Mouse (Mus musculus) cerebellum, postnatal 10 days (tissue): Measurements from ENCODE around the gene Nfam1.
A peak's percentile ranks its signal among the peaks of the same experiment; 100 is the strongest.
"Not testable (repeated sequence)": the region's sequence is repeated elsewhere in the genome, so short reads cannot be mapped to it uniquely, and the experiment has no call there.

ENCODE experiments used
- DNase-seq, 2 experiments: peaks; one replicate each; pipeline ENCODE4 v3.0.0; 2021; ENCODE audit warnings: mixed read lengths in 2 of 2

The Nfam1 gene

GRCm38 (mm10) chr15:83032981-83033541 is at the start of gene Nfam1:
TSS of gene Nfam1 (minus strand) at chr15:83033306.
- DNase-seq, result peak; percentile 66 to 72

- DNase-seq, result no peak
Observed at GRCm38 (mm10) chr15:83075607-83076525, 42.8 kb upstream of the Nfam1 start.

DNA sequence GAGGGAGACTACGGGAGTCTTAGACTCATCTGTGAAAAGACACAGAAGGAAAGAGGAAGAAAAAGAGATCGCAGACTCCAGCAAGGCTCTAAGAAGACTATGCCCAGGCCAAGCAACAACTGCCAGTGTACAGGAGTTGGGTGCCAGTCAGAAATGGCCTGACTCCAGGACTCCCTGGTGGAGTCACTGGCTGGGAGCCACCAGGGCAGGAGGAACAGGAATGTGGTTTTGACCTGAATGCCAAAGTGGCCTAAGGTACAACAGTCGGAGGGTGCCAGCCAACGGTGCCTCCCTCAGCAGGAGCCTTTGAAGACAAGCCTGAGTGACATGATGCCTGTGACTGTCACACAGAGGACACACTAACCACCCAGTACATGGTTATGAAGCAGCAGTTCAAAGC is 41.1 kb upstream of the Nfam1 start:
- peak; percentile 45 to 60 for DNase-seq

DNA sequence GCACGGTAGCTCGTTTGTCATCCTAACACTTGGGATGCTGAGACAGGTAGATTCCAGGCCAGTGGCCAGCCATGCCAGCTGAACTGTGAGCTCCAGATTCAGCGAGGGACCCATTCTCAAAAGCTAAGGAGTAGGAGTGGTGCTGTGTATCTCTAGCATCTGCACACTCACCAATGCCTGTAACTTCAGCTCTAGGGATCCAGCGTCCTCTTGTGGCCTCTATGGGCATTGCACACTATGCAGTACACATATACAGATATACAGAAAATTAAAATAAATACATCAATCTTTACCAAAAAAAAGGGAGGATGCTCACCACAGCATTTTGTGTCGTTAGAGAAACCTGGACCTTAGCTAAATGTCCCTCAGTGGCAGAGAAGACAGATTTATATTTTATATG is 38.6 kb upstream of the Nfam1 start:
- DNase-seq, result no peak

DNA sequence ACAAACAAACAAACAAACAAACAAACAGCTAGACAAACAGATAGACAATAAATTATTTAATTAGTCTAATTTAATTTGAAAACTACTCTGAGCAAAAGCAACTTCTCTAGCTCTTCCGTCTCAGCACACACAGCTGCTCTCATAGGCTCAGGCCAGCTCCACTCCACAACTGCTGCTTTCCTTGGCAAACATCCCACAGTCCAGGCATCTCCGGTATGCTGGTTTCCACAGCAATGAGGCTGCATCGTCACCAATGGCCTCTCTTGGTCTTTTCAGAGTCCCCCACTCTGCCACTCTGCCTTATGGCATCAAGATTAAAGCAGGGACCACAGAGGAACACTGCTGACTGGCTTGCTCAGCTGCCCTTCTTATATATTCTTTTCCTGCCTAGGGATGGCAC is 37.8 kb upstream of the Nfam1 start:
- DNase-seq, result peak; percentile 69 to 70

GRCm38 (mm10) chr15:83068270-83068669 is 35.2 kb upstream of the Nfam1 start:
- no peak for DNase-seq

DNA sequence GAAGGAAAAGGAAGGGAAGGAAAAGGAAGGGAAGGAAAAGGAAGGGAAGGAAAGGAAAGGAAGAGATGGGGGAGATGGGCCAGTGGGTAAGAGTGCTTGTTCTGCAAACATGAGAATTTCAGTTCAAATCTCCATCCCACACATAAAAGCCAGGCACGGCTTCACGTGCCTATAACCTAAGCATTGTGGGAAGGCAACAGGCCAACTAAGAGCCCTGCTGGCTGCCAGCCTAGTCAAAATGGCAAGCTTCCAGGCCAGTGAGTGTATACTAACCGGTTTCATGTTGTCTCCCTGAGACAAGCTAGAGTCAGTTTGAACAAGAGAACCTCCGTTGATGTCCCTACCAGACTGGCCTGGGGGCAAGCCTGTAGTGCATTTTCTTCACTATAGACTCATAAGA is 32.4 kb upstream of the Nfam1 start:
- peak; percentile 91 for DNase-seq

DNA sequence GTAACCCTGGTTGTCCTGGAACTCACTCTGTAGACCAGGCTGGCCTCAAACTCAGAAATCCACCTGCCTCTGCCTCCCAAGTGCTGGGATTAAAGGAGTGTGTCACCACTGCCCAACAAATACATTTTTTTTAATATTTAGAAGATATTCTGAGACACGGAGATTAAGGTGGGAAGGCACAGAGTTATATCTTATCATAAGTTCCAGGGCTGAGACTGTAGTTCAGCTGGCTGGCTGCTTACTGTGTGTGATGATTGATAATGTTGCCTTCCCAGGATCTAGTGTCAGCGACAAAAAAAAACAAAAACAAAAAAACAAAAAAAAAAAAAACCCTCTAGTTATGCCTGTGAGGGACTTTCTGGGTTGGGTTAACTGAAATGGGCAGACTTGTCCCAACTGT is 29.5 kb upstream of the Nfam1 start:
- not testable (repeated sequence) for DNase-seq

DNA sequence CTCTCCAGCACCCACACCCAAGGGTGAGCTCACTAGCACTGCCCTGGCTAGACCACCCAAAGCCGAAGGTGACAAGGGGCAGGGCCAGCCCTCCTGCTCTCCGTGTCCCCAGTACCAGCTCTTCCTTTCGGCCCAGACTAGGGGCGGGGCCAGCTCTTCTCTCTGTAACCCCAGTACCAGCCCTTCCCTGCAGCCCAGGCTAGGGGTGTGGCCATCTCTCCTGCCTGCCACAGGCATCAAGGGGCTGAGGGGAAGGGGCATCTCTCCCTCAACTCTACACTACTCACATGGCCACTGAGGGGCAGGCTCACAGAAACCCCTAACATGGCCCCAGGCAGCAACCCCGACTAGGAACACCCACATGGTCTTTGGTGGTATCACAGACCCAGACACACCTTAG is 28.6 kb upstream of the Nfam1 start:
- DNase-seq, result no peak

- DNase-seq, result no peak
Observed at GRCm38 (mm10) chr15:83059233-83059660, 26.1 kb upstream of the Nfam1 start.

- peak in 1 of 2 experiments; percentile 60 for DNase-seq
Observed at GRCm38 (mm10) chr15:83057533-83057932, 24.4 kb upstream of the Nfam1 start.

DNA sequence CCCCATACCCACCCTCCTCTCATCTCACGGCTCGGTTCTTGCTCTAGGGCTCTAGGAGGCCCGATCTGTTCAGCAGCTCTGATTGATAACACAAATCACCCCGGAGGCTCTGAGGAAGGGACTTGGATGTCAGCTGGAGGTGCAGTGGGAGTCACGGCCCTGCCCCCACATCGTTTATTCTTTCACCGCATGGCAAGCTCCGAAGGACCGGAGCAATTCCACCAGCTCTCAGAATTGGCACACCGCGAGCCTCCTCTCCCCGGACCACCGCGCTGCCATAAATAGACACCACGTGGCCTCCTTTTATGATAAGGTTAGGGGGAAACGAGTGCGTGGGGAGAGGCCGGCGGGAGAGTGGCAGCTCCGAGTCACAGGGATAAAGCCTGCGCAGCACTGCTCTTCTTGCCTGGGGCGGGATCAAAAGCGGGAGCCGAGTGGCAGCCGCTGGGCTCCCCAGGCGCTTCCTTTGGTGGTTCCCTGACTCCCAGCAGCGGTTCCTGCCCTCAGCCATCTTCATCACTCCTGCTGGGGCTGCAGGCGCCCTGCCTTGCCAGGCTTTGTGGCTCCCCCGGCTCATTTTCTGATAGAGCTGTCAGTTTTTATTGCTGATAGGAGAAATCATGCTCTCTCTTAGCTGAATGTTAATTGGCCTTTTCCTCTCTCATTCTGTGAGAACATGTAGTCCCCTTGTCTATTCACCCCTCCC is 23.4 kb upstream of the Nfam1 start:
- DNase-seq, result peak; percentile 47 to 61

GRCm38 (mm10) chr15:83055569-83055968 is 22.5 kb upstream of the Nfam1 start:
- DNase-seq, result no peak

DNA sequence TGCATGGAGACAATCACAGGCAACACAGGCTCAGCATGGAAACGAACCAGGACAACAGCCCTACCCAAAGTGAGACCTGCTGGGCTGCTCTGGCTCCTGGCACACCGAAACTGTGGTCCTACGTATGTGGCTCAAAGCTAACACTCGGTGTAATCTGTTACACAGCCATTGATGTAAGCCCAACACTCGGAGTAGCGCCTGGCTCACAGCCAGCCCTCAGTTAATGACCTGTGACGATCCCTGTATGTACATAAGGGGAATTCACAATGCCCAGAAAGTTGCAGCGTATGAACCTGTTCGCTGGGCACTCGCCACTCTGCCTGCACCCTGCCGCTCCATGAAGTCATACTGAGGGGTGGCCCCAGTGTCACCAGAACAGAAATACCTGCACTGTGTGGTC is 20.2 kb upstream of the Nfam1 start:
- peak in 1 of 2 experiments; percentile 40 for DNase-seq

DNA sequence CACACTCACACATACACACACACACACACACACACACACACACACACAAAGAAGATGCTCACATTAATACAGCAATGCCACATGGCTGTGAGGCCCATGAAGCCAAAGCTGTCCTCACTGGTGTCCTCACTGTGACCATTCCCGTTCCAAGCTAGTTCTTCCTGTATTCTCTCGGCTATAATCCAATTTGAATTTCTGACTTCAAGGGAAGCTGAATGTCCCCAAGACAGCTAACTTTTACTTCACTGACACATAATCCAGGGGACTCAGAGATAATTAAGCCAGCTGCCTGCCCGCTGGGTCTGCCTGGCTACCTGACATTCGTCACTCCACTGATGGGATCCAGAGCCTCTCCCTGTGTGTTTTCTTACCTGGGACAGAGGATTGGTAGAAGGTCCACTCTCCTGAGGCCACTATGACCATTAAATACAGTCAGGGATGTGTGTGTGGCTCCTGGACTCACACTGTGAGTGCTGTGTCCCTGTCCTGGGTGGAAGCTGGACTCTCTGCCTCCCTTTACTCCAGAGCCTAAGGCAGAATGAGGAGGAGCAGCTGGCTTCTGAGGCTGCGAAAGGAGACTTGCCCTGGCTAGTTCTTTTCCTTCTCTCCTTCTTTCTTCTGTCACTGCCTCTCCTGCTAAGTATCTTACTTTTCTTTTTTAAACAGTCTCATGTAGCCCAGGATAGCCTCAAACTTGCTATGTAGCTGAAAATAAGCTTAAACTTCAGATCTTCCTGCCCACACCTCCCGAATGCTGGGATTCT is 19.4 kb upstream of the Nfam1 start:
- no peak for DNase-seq

GRCm38 (mm10) chr15:83046730-83047129 is 13.6 kb upstream of the Nfam1 start:
- no peak for DNase-seq

- no peak for DNase-seq
Observed at GRCm38 (mm10) chr15:83046308-83046707, 13.2 kb upstream of the Nfam1 start.

DNA sequence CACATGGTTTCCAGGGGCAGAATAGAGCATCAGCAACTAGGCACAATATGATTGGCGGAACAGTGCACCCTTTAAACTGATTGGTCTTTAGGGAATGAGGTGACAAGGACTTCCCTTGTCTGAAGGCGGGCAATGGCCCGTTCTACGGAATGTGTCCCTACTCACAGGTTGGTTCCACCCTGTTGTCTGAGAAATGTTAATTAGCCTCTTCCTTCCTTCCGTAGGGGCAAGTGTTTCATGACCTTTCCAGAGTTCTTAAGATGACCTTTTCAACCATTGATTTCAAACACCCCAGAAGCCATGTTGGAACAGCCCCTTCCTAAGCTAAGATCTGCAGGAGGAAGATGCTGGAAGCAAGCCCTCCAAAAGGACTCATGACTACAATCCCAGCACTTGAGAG is 12.5 kb upstream of the Nfam1 start:
- not testable (repeated sequence) for DNase-seq

DNA sequence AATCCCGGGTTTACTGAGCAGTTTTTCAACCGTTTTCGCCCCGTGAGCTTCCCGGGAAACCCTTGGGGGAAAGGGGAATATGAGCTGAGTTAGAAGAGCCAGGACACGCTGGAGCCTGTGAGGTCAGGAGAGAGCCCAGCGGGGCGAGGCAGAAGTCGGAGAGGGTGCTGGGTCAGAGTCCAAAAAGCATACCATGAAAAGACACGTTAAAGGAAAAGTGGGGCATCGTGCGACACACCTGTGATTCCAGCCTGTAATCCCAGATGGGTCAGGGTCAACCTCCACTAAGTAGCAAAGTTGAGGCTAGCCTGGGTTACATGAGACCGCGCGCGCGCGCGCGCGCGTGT is 10.2 kb upstream of the Nfam1 start:
- no peak for DNase-seq

DNA sequence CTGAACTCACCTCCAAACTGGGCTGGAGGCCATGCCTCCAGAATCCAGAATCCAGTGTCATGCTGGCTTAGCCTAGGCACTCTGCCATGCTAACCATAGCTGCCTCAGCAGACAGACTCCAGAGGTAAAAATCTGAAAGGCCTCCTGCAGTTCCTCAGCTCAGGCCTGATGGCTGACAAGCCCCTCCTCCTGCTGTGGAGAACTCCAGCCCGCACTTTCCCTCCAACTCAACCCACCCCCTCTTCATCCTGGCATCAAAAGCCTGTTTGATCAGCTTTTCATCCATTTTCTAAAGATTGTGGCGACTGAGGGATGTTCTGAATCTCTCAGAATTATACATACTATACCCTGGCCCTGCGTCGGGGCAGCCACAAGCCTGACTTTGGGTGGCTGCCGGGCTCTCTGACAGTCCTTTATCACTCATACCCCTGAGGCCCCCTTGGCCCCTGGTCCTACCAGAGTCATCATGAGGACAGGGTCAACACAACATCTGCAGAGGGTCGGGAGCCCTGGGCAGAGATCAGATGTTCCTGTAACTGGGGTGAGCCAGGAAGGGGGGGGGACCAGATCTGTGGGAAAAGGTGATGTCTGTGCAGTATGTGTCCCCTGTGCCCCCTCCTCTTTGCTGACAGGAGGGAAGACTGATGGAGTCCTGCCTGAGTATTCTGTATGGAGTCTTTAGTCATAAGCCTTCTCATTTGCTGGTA is 9.7 kb upstream of the Nfam1 start:
- DNase-seq, result peak in 1 of 2 experiments; percentile 43

DNA sequence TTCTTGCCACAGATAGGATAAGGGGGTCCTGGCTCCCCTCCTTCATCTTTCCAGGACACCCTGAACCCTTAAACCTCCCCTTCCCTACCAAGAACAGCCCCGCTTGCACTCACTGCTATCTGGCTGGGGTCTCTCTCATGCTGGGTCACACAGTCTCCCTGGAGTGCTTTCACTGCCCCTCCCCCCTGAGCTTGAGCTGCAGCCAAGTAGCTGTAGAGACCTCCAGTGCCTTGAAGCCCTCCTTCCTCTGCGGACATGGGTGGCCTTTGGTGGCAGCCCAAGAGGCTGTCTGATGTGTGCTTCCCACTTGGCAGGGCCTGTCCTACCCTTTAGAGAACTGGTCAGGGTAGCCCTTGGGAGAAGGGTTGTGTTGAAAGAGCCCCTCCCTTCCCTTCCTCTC is 7.0 kb upstream of the Nfam1 start:
- DNase-seq, result no peak

DNA sequence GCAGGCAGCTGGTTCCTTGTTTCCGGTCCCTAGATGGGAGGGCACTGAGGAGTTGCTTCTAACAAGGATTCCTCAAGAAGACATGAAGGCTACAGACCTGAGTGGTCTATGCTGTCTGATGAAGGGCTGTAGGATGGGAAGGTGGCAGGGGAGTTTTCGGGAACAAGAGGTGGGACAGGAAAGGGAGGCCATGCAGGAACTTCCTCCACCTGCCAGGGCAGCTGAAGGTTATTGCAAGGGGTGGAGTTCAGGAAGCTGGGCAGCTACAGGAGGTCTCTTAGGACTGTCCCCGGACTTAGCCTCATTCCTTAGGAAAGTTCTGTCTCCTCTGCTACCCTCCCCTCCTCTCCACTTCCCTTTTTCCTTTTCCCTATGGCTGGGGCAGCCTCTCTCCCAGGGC is 5.7 kb upstream of the Nfam1 start:
- DNase-seq, result no peak
